Mouse (Mus musculus): ENCODE results near the gene Sdhd.

Sdhd gene

DNA sequence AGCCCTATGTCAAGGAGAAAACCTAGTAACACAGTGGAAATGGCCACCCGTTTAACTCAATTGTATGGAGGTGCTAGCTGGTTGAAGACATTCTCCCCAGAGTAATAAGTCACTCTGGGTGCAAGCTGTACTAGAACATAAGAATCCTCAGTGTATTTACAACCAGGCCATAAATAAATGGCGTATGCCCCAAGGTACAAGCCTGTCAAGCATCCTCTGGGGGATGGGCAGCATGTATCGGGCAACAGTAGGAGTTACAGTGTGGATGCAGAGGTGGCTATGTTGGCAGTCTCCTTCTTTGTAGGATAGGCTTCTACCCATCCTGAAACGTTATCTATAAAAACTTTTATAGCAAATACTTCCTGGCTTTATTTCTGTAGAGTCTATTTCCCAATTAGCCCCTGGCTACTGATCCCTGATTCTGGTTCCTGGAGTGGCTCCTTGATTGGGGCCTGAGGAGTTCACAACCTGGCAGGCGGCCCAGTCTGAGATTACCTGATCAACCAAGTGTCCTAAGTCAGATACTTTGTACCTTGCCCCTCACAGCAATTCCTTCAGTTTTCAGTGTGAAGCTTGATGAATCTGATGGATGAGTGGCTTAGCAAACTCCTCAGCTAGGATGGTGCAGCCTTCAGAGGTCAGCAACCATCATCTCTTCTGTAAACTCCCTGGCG, 18.3 kb downstream of the Sdhd start:
- no peak for DNase-seq

- DNase-seq = no peak
Measured at GRCm38 (mm10) chr9:50580370-50580769, 23.2 kb downstream of the Sdhd start.

DNA sequence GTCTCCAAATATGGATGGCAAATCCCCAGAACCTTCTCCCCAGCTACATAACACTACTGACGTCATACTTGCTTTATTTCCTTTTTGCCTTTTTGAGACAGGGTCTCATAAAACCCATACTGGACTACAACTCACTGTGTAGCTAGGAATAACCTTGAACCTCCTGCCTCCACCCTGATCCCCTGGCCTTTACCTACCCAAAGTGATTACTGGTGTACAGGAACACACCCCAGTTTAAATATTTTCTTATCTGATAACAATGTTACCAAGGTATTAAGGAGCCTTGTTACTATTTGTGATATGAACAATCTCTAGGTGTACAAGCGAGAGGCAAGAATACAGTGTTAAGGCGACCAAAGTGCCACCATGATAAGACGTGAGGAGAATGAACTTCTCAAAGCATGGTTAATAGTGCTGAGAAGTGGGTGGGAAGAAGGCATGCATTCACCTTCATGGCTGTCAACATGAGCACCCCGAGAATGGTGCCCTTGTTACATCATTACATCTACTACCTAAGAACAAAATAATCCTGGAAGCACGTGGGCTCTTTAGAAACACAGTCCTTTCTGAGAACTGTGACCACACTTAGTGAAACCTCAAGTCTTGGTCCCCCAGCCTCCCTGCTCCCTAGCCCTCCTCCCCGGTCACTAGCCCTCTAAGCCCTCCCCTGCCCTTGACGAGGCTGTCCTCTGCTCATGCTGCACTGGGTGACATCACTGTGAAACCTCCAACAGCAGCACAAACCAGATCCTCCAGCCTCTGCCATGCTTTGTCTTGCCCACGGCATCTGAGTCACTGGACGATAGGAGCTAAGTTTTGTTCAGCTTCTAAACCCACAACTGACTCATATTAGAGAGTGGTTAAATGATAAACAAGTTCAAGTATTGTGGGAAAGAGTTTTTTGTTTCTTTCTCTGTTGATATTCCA, 33.8 kb downstream of the Sdhd start:
- DNase-seq = no peak

DNA sequence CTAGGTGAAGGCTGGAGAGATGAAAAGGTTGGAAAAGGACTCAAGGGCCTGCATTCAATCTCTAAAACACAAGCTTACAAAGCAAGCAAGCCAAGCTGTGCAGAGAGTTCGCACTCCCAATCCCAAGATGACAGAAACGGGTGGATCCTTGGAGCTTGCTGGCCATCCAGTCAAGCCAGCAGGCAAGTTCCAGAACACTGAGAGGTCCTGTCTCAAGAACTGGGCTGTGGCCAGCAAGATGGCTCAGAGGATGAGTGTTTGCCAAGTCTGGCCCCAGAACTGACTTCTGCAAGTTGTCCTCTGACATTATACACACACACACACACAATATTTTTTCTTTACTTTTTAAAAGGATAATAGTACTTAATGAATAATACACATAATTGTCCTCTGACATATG, 35.7 kb downstream of the Sdhd start:
- DNase-seq = no peak

- DNase-seq = no peak
Measured at GRCm38 (mm10) chr9:50567372-50567771, 36.2 kb downstream of the Sdhd start.

- DNase-seq = no peak
Measured at GRCm38 (mm10) chr9:50565940-50566339, 37.7 kb downstream of the Sdhd start.

DNA sequence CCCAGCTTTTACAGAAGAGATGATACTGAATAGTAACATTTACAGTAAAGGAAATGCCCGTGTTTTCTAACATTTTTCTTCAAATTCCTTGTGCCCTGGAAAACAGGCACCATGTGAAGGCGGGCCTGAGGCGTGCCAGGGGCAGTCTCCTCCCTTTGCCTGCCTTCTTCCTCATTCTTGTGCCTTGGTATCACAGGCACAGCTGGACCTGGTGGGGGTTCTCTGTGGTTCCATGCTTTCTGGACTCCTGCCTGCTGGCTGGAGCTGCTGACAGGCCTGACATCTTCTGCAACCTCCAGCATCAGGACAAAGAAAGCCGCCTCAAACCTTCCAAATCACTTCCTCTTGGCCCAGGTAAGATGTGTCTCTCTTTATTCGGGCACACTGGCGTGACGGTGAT, 38.4 kb downstream of the Sdhd start:
- no peak for DNase-seq

- no peak for DNase-seq
Measured at GRCm38 (mm10) chr9:50561918-50562360, 41.7 kb downstream of the Sdhd start.

DNA sequence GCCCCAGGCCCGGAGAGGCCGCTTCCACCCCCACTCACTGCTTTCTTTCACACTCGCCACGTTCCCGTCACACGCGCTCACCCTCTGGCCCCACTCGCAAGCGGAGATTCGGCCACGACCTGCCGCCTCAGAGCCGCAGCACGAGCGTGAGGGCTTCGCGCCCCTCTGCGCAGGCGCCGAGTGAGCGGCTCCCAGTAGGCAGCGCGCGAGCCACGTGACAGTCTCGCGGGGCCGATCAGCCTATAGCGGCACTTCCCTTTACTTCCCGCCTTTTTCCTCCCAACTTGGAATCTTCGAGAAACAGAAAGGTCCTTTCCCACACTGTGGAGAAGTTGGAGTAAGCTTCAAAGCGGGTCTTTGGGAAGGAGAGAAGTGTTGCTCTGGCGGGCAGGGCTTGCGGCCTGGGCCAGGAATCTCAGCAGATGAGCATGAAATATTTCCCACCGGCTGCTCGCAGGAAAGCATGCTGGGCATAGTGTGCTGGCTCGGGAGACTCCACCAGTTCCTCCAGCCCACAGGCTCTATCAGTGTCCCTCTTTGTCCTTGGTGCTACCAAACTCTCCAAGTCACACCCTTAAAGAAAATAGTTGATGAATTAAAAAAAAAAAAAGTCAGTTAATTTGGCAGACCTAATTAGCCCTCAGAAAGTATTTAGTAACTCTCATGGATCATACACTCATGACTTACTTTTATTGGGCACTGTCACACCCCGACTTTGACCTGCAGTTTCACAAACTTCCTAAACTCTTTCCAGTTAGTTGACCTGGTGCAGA, 42.3 kb downstream of the Sdhd start, which contains the start of gene Tex12:
TSS of gene Tex12 (minus strand) at position 181 of the 773 bp plus-strand sequence.
- no peak for DNase-seq

- no peak for DNase-seq
Measured at GRCm38 (mm10) chr9:50555094-50555446, 48.5 kb downstream of the Sdhd start, which contains the start of gene Bco2. Bco2 (minus strand) TSS chr9:50555181.

GRCm38 (mm10) chr9:50554241-50555093, 49.1 kb downstream of the Sdhd start, which contains the start of gene Il18:
Il18 (plus strand) TSS chr9:50554827.
- peak; percentile 19 for DNase-seq

- no peak for DNase-seq
Measured at GRCm38 (mm10) chr9:50553547-50553946, 50.1 kb downstream of the Sdhd start.

GRCm38 (mm10) chr9:50552206-50552605, 51.4 kb downstream of the Sdhd start:
- DNase-seq = no peak

DNA sequence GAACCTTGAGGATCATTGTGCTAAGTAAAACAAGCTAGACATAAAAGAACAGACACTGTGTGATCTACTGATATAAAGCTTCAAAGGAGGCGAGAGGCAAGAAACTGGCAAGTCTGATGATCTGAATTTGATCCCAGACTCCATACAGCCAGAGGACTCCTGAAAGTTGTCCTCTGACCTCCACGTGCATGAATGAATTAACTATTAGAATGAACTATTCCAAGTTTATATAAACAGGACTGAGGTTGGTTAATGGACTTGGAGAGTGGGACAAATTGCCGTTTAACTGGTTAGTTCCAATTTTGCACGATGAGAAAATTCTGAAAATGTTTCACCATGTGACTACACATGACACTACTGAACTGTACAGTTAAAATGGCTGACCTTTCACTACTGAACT, 54.7 kb downstream of the Sdhd start:
- DNase-seq = no peak

DNA sequence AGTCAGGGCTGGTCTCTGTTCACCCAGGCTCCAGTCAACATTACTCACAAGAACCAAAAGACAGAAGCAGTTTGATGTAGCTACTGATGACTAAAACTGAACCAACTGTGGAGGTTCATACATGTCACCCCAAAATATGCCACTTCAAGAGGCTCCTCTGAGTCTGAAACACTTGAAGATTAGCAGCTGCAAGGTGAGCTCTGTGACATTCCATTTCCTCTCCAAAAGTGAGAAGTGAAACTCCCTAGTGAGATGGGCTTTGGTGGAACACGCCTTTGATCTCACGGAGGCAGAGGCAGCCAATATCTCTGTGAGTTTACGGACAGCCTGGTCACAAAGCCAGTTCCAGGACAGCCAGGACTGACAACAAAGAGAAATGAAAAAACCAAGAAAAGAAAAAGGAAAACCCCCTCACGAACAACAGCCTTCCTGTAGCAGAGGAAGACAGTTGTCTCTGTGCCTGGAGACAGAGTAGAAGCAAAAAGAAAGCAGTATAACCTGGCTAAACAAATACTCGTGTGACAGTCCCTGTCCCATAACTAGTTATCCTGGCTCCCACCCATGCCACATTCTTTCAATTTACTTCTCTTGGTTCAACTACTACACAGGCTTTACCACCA, 55.6 kb downstream of the Sdhd start:
- no peak for DNase-seq

Measured in cerebellum, adult 9-11 months (tissue).